Mouse (Mus musculus): ENCODE data around the gene Dusp5.

Dusp5 gene

GRCm38 (mm10) chr19:53517370-53518096 lies 11.4 kb upstream of the Dusp5 start:
- DNase-seq (ENCODE audit: low read depth, low spot score): no peak

GRCm38 (mm10) chr19:53519549-53519948 lies 9.4 kb upstream of the Dusp5 start:
- DNase-seq (ENCODE audit: low read depth, low spot score): no peak

GRCm38 (mm10) chr19:53519981-53520380 lies 8.9 kb upstream of the Dusp5 start:
- no peak for DNase-seq (ENCODE audit: low read depth, low spot score)

- DNase-seq (ENCODE audit: low read depth, low spot score): no peak
Observed at GRCm38 (mm10) chr19:53521137-53521795, 7.6 kb upstream of the Dusp5 start.

- DNase-seq (ENCODE audit: low read depth, low spot score): no peak
Observed at GRCm38 (mm10) chr19:53527480-53527879, 1.4 kb upstream of the Dusp5 start.

GRCm38 (mm10) chr19:53528131-53528621 lies 733 bp upstream of the Dusp5 start:
- DNase-seq (ENCODE audit: low read depth, low spot score): no peak

- DNase-seq (ENCODE audit: low read depth, low spot score): no peak
Observed at GRCm38 (mm10) chr19:53529455-53529704, 471 bp downstream of the Dusp5 start.

- no peak for DNase-seq (ENCODE audit: low read depth, low spot score)
Observed at GRCm38 (mm10) chr19:53529705-53530562, 1.0 kb downstream of the Dusp5 start.

GRCm38 (mm10) chr19:53531416-53531815 lies 2.5 kb downstream of the Dusp5 start:
- DNase-seq (ENCODE audit: low read depth, low spot score): no peak

- DNase-seq (ENCODE audit: low read depth, low spot score): no peak
Observed at GRCm38 (mm10) chr19:53532021-53532420, 3.1 kb downstream of the Dusp5 start.

- no peak for DNase-seq (ENCODE audit: low read depth, low spot score)
Observed at GRCm38 (mm10) chr19:53532676-53533075, 3.8 kb downstream of the Dusp5 start.

- no peak for DNase-seq (ENCODE audit: low read depth, low spot score)
Observed at GRCm38 (mm10) chr19:53533236-53533635, 4.3 kb downstream of the Dusp5 start.

GRCm38 (mm10) chr19:53533810-53534601 lies 5.1 kb downstream of the Dusp5 start:
- DNase-seq (ENCODE audit: low read depth, low spot score): no peak

GRCm38 (mm10) chr19:53534757-53535410 lies 6.0 kb downstream of the Dusp5 start:
- DNase-seq (ENCODE audit: low read depth, low spot score): no peak

- DNase-seq (ENCODE audit: low read depth, low spot score): no peak
Observed at GRCm38 (mm10) chr19:53535421-53535820, 6.5 kb downstream of the Dusp5 start.

- no peak for DNase-seq (ENCODE audit: low read depth, low spot score)
Observed at GRCm38 (mm10) chr19:53536251-53536650, 7.3 kb downstream of the Dusp5 start.

GRCm38 (mm10) chr19:53536731-53537666 lies 8.1 kb downstream of the Dusp5 start:
- DNase-seq (ENCODE audit: low read depth, low spot score): no peak

GRCm38 (mm10) chr19:53538024-53538423 lies 9.1 kb downstream of the Dusp5 start:
- DNase-seq (ENCODE audit: low read depth, low spot score): no peak

GRCm38 (mm10) chr19:53538796-53539195 lies 9.9 kb downstream of the Dusp5 start:
- DNase-seq (ENCODE audit: low read depth, low spot score): no peak

- DNase-seq (ENCODE audit: low read depth, low spot score): no peak
Observed at GRCm38 (mm10) chr19:53539296-53539695, 10.4 kb downstream of the Dusp5 start.
